Mouse (Mus musculus) hindbrain, embryonic 12.5 days (tissue): ENCODE results near the gene Shisa5. TPM values are rescaled to one million over a fixed set of nuclear protein-coding genes. Genes with fewer than 3 reads are reported as not detected.

Experiments used
- ATAC-seq: fragments of 200-750 bp; cut with Nextera tagmentation; 2 replicates; pipeline ENCODE4 v1.8.0; 2017; ENCODE audit warnings: moderate TSS enrichment; ENCODE audit not compliant: low FRiP score
- H3K27ac ChIP-seq: fragments of 300-500 bp; sonication (generic); 2 replicates; pipeline ENCODE4 v1.5.1; 2016; ENCODE audit warnings: mild to moderate bottlenecking
- H3K27me3 ChIP-seq: fragments of 300-500 bp; sonication (generic); 2 replicates; pipeline ENCODE4 v1.6.1; 2016; ENCODE audit warnings: mild to moderate bottlenecking
- H3K36me3 ChIP-seq: fragments of 300-500 bp; sonication (generic); 2 replicates; pipeline ENCODE4 v1.6.1; 2016; ENCODE audit warnings: mild to moderate bottlenecking
- H3K4me1 ChIP-seq: fragments of 300-500 bp; sonication (generic); 2 replicates; pipeline ENCODE4 v1.6.1; 2016
- H3K4me2 ChIP-seq: fragments of 300-500 bp; sonication (generic); replicated peaks from 2 replicates; pipeline ENCODE4 v1.6.1; 2016; ENCODE audit warnings: mild to moderate bottlenecking
- H3K4me3 ChIP-seq: fragments of 300-500 bp; sonication (generic); 2 replicates; pipeline ENCODE4 v1.5.1; 2016; ENCODE audit warnings: mild to moderate bottlenecking
- H3K9ac ChIP-seq: fragments of 300-500 bp; sonication (generic); 2 replicates; pipeline ENCODE4 v1.6.1; 2016; ENCODE audit warnings: mild to moderate bottlenecking, moderate library complexity
- H3K9me3 ChIP-seq: fragments of 300-500 bp; sonication (generic); replicated peaks from 2 replicates; pipeline ENCODE4 v1.6.1; 2016; ENCODE audit warnings: mild to moderate bottlenecking
- WGBS: fragments of 180-500 bp; shearing (Covaris S2); methylation state at CpG from one replicate; pipeline ENCODE4 v1.1.7; 2016; 5-methylcytosine and 5-hydroxymethylcytosine counted together
- polyA plus RNA-seq: library from polyadenylated mRNA; unstranded; fragments of >200 nt; fragmentation: Nextera tagmentation; extraction: Ambion mirVana; gene quantifications from 2 replicates; pipeline ENCODE4 v1.2.1, GENCODE M21; 2016

Gene Shisa5
- polyA plus RNA-seq, 1 experiment from 2014 or later = 52.3 TPM

- Histone ChIP-seq H3K4me1 (no peaks in the 10 kb centered on the region), H3K9ac (no peak overlapping the region), H3K4me2 (no peak overlapping the region), H3K9me3 (no peaks in the 10 kb centered on the region), H3K27ac (no peak overlapping the region), H3K4me3 (no peak overlapping the region), H3K36me3 (peaks cover 28% of the 10 kb centered on the region), H3K27me3 (no peaks in the 10 kb centered on the region)
- 75% methylated on average over 5 of the region's 5 CpGs for WGBS
- ATAC-seq = no peak
Measured at GRCm38 (mm10) chr9:109028919-109029318, 9.4 kb upstream of the Shisa5 start.

- Histone ChIP-seq H3K27ac (no peak overlapping the region), H3K36me3 (peaks cover 22% of the 10 kb centered on the region), H3K9me3 (no peaks in the 10 kb centered on the region), H3K4me3 (no peak overlapping the region), H3K9ac (no peak overlapping the region), H3K4me2 (no peak overlapping the region), H3K27me3 (no peaks in the 10 kb centered on the region), H3K4me1 (no peaks in the 10 kb centered on the region)
- 77% methylated on average over 3 of the region's 3 CpGs for WGBS
- ATAC-seq = no peak
Measured at GRCm38 (mm10) chr9:109030312-109030711, 8.1 kb upstream of the Shisa5 start.

- 91% methylated on average over 7 of the region's 7 CpGs for WGBS
- ATAC-seq = no peak
- H3K9me3 ChIP-seq = no peaks in the 10 kb centered on the region
Measured at GRCm38 (mm10) chr9:109031001-109031400, 7.4 kb upstream of the Shisa5 start.

GRCm38 (mm10) chr9:109031686-109032085 lies 6.7 kb upstream of the Shisa5 start:
- Histone ChIP-seq H3K4me2 (no peak overlapping the region), H3K27ac (no peak overlapping the region), H3K9me3 (no peaks in the 10 kb centered on the region), H3K4me1 (no peaks in the 10 kb centered on the region), H3K27me3 (no peaks in the 10 kb centered on the region), H3K36me3 (peaks cover 10% of the 10 kb centered on the region), H3K9ac (no peak overlapping the region), H3K4me3 (no peak overlapping the region)
- ATAC-seq = no peak
- 83% methylated on average over 8 of the region's 8 CpGs for WGBS

More at GRCm38 (mm10) chr9:109031001-109031400, 7.4 kb upstream of the Shisa5 start:
- H3K27me3 ChIP-seq = no peaks in the 10 kb centered on the region
- peaks cover 15% of the 10 kb centered on the region for H3K36me3 ChIP-seq
- no peak overlapping the region for H3K4me3 ChIP-seq
- no peak overlapping the region for H3K9ac ChIP-seq
- no peaks in the 10 kb centered on the region for H3K4me1 ChIP-seq
- no peak overlapping the region for H3K4me2 ChIP-seq
- H3K27ac ChIP-seq = no peak overlapping the region

DNA sequence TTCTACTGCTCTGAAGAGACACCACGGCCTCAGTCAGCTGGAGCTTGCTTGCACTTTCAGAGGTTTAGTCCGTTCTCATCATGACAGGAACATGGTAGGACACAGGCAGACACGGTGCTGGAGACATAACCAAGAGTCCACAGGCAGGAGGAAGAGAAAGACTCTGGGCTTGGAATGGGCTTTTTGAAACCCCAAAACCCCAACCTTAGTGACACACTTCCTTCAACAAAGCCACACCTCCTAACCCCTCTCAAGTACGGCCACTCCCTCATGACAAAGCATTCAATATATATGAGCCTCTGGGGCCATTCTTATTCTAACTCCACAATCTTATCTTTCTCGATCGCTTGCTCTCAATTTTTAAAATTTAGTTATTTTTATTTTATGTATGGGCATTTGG lies 5.9 kb upstream of the Shisa5 start:
- no peak overlapping the region for H3K9ac ChIP-seq
- no peak overlapping the region for H3K4me3 ChIP-seq

DNA sequence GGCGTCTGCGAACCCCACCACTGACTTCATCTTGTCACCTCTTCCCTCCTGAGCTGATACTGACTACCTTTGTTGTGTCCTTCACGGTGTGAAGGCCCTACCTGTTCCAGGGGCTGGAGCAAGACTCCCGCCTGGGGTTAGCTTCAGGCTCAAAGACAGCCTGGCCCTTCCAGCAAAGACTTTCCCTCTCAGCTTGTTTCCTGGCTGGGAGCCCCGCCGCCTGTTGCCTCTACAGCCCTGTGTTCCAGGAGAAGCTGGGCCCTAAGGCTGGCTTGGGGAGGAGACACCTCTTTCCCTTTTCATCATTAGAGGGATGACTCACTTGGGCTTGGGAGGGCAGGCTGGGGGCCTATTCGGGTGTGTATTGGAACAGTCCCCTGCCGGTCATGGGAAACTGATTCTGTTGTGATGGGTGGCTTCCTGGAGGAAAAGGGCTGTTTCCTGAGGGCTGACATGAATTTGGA lies 568 bp downstream of the Shisa5 start:
- no peak overlapping the region for H3K27ac ChIP-seq
- no peak; the same call in 1 of the 2 replicates for ATAC-seq
- H3K4me2 ChIP-seq = peak overlapping the region; percentile 90
- peak overlapping the region; percentile 69 for H3K9ac ChIP-seq
- H3K4me3 ChIP-seq = peak overlapping the region; percentile 53
- H3K36me3 ChIP-seq = no peaks in the 10 kb centered on the region
- H3K4me1 ChIP-seq = peaks cover 11% of the 10 kb centered on the region
- WGBS = 19% methylated on average over 8 of the region's 8 CpGs
- no peaks in the 10 kb centered on the region for H3K9me3 ChIP-seq
- H3K27me3 ChIP-seq = no peaks in the 10 kb centered on the region

More for the DNA sequence above, 5.9 kb upstream of the Shisa5 start:
- WGBS = 87% methylated on average over 6 of the region's 6 CpGs
- H3K36me3 ChIP-seq = peaks cover 10% of the 10 kb centered on the region
- no peak for ATAC-seq
- no peaks in the 10 kb centered on the region for H3K9me3 ChIP-seq
- no peaks in the 10 kb centered on the region for H3K4me1 ChIP-seq
- H3K4me2 ChIP-seq = no peak overlapping the region
- no peak overlapping the region for H3K27ac ChIP-seq
- no peaks in the 10 kb centered on the region for H3K27me3 ChIP-seq

DNA sequence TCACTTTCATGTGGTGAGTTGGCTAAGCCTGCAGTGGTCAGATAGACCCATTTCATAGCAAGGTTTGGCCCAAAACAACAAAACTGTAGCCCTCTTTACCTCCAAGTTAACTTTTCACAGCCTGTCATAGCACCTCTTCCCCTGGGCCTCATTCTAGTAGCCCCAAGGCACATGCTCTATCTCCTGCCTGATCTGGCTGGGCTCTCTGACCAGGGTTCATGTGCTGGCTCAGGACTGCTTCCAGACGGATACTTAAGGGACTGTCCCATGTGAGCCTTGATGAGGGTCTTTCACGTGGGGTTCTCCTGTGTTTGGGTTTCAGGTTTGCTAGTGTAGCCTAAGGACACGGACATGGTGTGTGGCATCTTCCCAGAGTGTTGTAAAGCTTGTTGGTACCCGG lies 1.3 kb downstream of the Shisa5 start:
- Histone ChIP-seq H3K36me3 (no peaks in the 10 kb centered on the region), H3K4me3 (no peak overlapping the region), H3K4me2 (no peak overlapping the region), H3K4me1 (peaks cover 11% of the 10 kb centered on the region), H3K27me3 (no peaks in the 10 kb centered on the region), H3K27ac (no peak overlapping the region), H3K9ac (no peak overlapping the region), H3K9me3 (no peaks in the 10 kb centered on the region)
- ATAC-seq = no peak
- WGBS = 76% methylated on average over 4 of the region's 4 CpGs

- Histone ChIP-seq H3K27me3 (no peaks in the 10 kb centered on the region), H3K4me1 (peaks cover 11% of the 10 kb centered on the region)
Measured at GRCm38 (mm10) chr9:109040216-109040615, 1.9 kb downstream of the Shisa5 start.

DNA sequence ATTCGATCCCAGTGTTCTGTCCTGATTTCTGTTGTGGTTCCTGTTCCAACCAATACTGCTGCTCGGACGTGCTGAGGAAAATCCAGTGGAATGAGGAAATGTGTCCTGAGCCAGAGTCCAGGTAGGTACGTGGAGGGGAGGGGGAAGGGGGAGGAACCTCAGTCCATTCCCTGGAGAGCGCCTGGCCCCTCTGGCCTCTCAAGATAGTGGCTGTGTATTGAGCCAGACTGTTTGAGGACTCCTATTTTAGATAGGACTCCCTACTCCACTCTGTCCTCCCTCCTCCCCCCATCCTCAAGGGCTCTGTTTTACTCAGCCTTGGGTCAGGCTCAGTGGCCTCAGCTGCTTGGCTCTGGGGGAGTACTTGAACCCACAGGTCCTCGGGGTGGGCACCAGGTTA lies 2.5 kb downstream of the Shisa5 start:
- peaks cover 11% of the 10 kb centered on the region for H3K4me1 ChIP-seq
- 75% methylated on average over 6 of the region's 6 CpGs for WGBS

More at GRCm38 (mm10) chr9:109040216-109040615, 1.9 kb downstream of the Shisa5 start:
- H3K4me3 ChIP-seq = no peak overlapping the region
- H3K9me3 ChIP-seq = no peaks in the 10 kb centered on the region
- H3K36me3 ChIP-seq = no peaks in the 10 kb centered on the region
- no peak overlapping the region for H3K9ac ChIP-seq
- no peak overlapping the region for H3K27ac ChIP-seq
- 92% methylated on average over 8 of the region's 8 CpGs for WGBS
- H3K4me2 ChIP-seq = no peak overlapping the region
- no peak for ATAC-seq

DNA sequence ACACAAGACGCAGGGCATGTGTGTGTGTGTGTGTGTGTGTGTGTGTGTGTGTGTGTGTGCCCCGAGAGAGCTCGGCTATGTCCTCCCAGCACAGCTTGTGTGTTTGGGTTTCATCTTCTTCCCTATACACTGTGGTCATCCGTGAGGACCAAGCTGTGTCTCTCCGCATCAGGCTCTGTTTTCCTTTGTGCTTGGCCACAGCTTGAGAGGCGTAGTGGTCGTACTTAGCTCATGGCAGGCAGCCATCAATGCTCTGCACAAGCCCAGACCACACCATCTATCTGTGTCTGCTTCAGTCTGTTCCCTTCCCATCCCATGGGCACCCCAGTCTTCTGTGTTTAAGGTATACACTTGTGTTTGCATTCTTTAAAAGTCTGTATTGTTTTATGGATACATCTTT lies 3.0 kb downstream of the Shisa5 start:
- H3K9ac ChIP-seq = no peak overlapping the region
- no peak overlapping the region for H3K4me3 ChIP-seq
- no peak for ATAC-seq
- no peaks in the 10 kb centered on the region for H3K36me3 ChIP-seq
- H3K27ac ChIP-seq = no peak overlapping the region
- WGBS = 73% methylated on average over 7 of the region's 7 CpGs
- no peaks in the 10 kb centered on the region for H3K27me3 ChIP-seq
- peaks cover 11% of the 10 kb centered on the region for H3K4me1 ChIP-seq
- no peaks in the 10 kb centered on the region for H3K9me3 ChIP-seq
- H3K4me2 ChIP-seq = no peak overlapping the region

More for the DNA sequence above, 2.5 kb downstream of the Shisa5 start:
- no peak overlapping the region for H3K4me3 ChIP-seq
- no peak overlapping the region for H3K27ac ChIP-seq
- no peak overlapping the region for H3K9ac ChIP-seq
- no peaks in the 10 kb centered on the region for H3K36me3 ChIP-seq
- no peak for ATAC-seq
- H3K27me3 ChIP-seq = no peaks in the 10 kb centered on the region
- no peaks in the 10 kb centered on the region for H3K9me3 ChIP-seq
- H3K4me2 ChIP-seq = no peak overlapping the region

GRCm38 (mm10) chr9:109046306-109046705 lies 7.9 kb downstream of the Shisa5 start:
- H3K4me3 ChIP-seq = no peak overlapping the region
- H3K4me2 ChIP-seq = no peak overlapping the region
- H3K9me3 ChIP-seq = no peaks in the 10 kb centered on the region
- H3K27me3 ChIP-seq = no peaks in the 10 kb centered on the region
- H3K9ac ChIP-seq = no peak overlapping the region
- WGBS = 30% methylated on average over 5 of the region's 5 CpGs
- H3K36me3 ChIP-seq = no peaks in the 10 kb centered on the region
- ATAC-seq = no peak
- H3K4me1 ChIP-seq = no peaks in the 10 kb centered on the region
- H3K27ac ChIP-seq = no peak overlapping the region

DNA sequence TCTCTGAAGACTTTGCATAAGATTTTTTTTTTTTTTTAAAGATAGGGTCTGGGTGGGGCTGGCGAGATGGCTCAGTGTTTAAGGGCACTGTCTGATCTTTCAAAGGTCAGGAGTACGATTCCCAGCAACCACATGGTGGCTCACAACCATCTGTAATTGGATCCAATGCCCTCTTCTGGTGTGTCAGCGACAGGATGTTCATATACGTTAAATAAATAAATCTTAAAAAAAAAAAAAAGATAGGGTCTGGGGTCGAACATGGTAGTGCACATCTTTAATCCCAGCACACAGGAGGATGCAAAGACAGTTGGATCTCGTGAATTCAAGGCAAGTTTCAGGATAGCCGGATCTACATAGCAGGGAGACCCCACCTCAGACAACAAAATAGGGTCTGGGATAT lies 11.0 kb downstream of the Shisa5 start:
- Histone ChIP-seq H3K4me3 (no peak overlapping the region), H3K9ac (no peak overlapping the region), H3K9me3 (no peaks in the 10 kb centered on the region), H3K27me3 (no peaks in the 10 kb centered on the region), H3K36me3 (no peaks in the 10 kb centered on the region), H3K4me2 (no peak overlapping the region), H3K27ac (no peak overlapping the region), H3K4me1 (peaks cover 1% of the 10 kb centered on the region)
- 80% methylated on average over 7 of the region's 7 CpGs for WGBS
- no peak for ATAC-seq

DNA sequence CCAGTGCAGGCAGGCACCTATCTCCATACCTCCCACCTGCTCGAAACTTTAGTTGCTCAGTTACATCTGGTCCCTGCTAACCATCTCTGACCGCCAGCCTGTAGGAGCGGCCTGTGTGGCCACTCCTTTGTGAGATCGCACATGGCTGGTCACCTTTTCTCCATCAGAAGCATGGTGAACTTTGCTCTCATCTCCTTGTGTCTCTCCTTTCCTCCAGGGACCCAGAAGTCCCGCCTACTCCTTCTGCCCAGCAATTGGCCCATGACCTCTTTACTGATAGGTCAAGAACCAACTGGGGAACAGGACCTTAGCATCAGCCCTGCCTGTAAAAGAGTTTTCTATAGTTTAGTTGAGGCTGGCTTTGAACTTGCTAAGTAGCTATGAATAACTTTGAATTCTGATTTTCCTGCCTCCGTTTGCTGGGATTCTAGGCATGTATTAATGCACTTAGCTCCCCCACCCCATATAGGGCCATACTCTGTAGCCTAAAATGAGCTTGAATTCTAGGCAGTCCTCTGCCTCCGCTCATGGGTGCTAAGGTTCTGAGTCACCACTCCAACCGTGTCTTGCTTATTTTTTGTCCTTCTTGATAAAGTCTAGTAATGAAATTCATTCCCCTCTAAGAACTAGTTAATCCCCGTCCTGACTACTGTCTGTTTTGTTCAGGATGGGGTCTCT lies 11.8 kb downstream of the Shisa5 start:
- H3K27me3 ChIP-seq = no peaks in the 10 kb centered on the region
- no peaks in the 10 kb centered on the region for H3K36me3 ChIP-seq
- no peak for ATAC-seq
- H3K9me3 ChIP-seq = no peaks in the 10 kb centered on the region
- no peak overlapping the region for H3K4me2 ChIP-seq
- peaks cover 7% of the 10 kb centered on the region for H3K4me1 ChIP-seq
- H3K9ac ChIP-seq = no peak overlapping the region
- no peak overlapping the region for H3K27ac ChIP-seq
- no peak overlapping the region for H3K4me3 ChIP-seq
- WGBS = 82% methylated on average over 9 of the region's 9 CpGs
